Mouse (Mus musculus) forebrain, embryonic 14.5 days (tissue): ENCODE measurements at regions not wholly inside any gene's neighbourhood (a gene's known extent, or its start where the extent isn't known, plus 50 kb on each side); places are given as distances from the start of the nearest gene placed in this dataset.

Experiments
- ATAC-seq: fragments of 200-750 bp; cut with Nextera tagmentation; 2 replicates; pipeline ENCODE4 v1.8.0; 2017; ENCODE audit warnings: mild to moderate bottlenecking, moderate library complexity
- DNase-seq: peaks from one replicate; pipeline ENCODE4 v3.0.0-alpha.2; 2015; ENCODE audit warnings: low spot score
- H3K27ac ChIP-seq: fragments of 300-500 bp; sonication (generic); 2 replicates; pipeline ENCODE4 v1.5.1; 2014; ENCODE audit warnings: low read depth, mild to moderate bottlenecking, control low read depth, low read length, moderate library complexity
- H3K27me3 ChIP-seq: fragments of 300-500 bp; sonication (generic); replicated peaks from 2 replicates; pipeline ENCODE4 v1.6.1; 2014; ENCODE audit warnings: low read length, control low read depth, mixed read lengths; ENCODE audit not compliant: control insufficient read depth, insufficient read depth
- H3K36me3 ChIP-seq: fragments of 300-500 bp; sonication (generic); 2 replicates; pipeline ENCODE4 v1.6.1; 2014; ENCODE audit warnings: low read length, control low read depth; ENCODE audit not compliant: control insufficient read depth, insufficient read depth
- H3K4me1 ChIP-seq: fragments of 300-500 bp; sonication (generic); 2 replicates; pipeline ENCODE4 v1.6.1; 2014; ENCODE audit warnings: antibody characterized with exemption, low read length, control low read depth; ENCODE audit not compliant: control insufficient read depth, insufficient read depth
- H3K4me2 ChIP-seq: fragments of 300-500 bp; sonication (generic); 2 replicates; pipeline ENCODE4 v1.6.1; 2014; ENCODE audit warnings: mild to moderate bottlenecking, control low read depth, low read length
- H3K4me3 ChIP-seq: fragments of 300-500 bp; sonication (generic); 2 replicates; pipeline ENCODE4 v1.5.1; 2014; ENCODE audit warnings: low read depth, low read length, control low read depth
- H3K9ac ChIP-seq: fragments of 300-500 bp; sonication (generic); 2 replicates; pipeline ENCODE4 v1.6.1; 2014; ENCODE audit warnings: mild to moderate bottlenecking, low read length, control low read depth, moderate library complexity
- H3K9me3 ChIP-seq: fragments of 300-500 bp; sonication (generic); replicated peaks from 2 replicates; pipeline ENCODE4 v1.6.1; 2016; ENCODE audit warnings: low read length, control low read depth, mixed read lengths; ENCODE audit not compliant: control insufficient read depth
- WGBS: fragments of 180-500 bp; shearing (Covaris S2); extraction: QIAGEN DNeasy Blood & Tissue Kit; methylation state at CpG from one replicate; pipeline ENCODE4 v1.1.7; 2014; 5-methylcytosine and 5-hydroxymethylcytosine counted together

- Histone ChIP-seq H3K27me3 (no peaks in the 10 kb centered on the region), H3K4me2 (no peak overlapping the region), H3K9me3 (no peaks in the 10 kb centered on the region), H3K4me3 (no peak overlapping the region), H3K9ac (no peak overlapping the region), H3K27ac (no peak overlapping the region), H3K4me1 (no peaks in the 10 kb centered on the region), H3K36me3 (no peaks in the 10 kb centered on the region)
- ATAC-seq (no peak), DNase-seq (no peak)
- 95% methylated on average over 2 of the region's 2 CpGs for WGBS
These were observed 73.0 kb upstream of the Gm47985 start for GRCm38 (mm10) chr1:151109333-151109732.

GRCm38 (mm10) chr1:151110412-151110811 is 71.9 kb upstream of the Gm47985 start:
- whole genome bisulfite sequencing: 76% methylated on average over 4 of the region's 4 CpGs
- Histone ChIP-seq H3K4me1 (no peaks in the 10 kb centered on the region), H3K4me2 (no peak overlapping the region), H3K9me3 (no peaks in the 10 kb centered on the region), H3K36me3 (no peaks in the 10 kb centered on the region), H3K27me3 (no peaks in the 10 kb centered on the region), H3K4me3 (no peak overlapping the region), H3K9ac (no peak overlapping the region), H3K27ac (no peak overlapping the region)
- DNase-seq (no peak), ATAC-seq (no peak)

GRCm38 (mm10) chr1:151111683-151112082 is 70.7 kb upstream of the Gm47985 start:
- no peak overlapping the region for H3K27ac ChIP-seq
- H3K4me1 ChIP-seq: no peaks in the 10 kb centered on the region
- ATAC-seq (no peak), DNase-seq (no peak)
- no peaks in the 10 kb centered on the region for H3K36me3 ChIP-seq
- no peak overlapping the region for H3K4me2 ChIP-seq
- H3K9ac ChIP-seq: no peak overlapping the region
- 79% methylated on average over 6 of the region's 6 CpGs for WGBS
- no peak overlapping the region for H3K4me3 ChIP-seq
- no peaks in the 10 kb centered on the region for H3K27me3 ChIP-seq
- H3K9me3 ChIP-seq: no peaks in the 10 kb centered on the region

GRCm38 (mm10) chr1:151112390-151112789 is 69.9 kb upstream of the Gm47985 start:
- ATAC-seq (no peak), DNase-seq (no peak)
- WGBS: 45% methylated on average over 2 of the region's 2 CpGs
- H3K4me3 ChIP-seq: no peak overlapping the region
- H3K36me3 ChIP-seq: no peaks in the 10 kb centered on the region
- no peak overlapping the region for H3K4me2 ChIP-seq
- H3K9me3 ChIP-seq: no peaks in the 10 kb centered on the region
- H3K4me1 ChIP-seq: no peaks in the 10 kb centered on the region
- no peaks in the 10 kb centered on the region for H3K27me3 ChIP-seq
- no peak overlapping the region for H3K27ac ChIP-seq
- H3K9ac ChIP-seq: no peak overlapping the region

GRCm38 (mm10) chr1:151113199-151113598 is 69.1 kb upstream of the Gm47985 start:
- no peaks in the 10 kb centered on the region for H3K4me1 ChIP-seq
- ATAC-seq (no peak), DNase-seq (no peak)
- no peaks in the 10 kb centered on the region for H3K9me3 ChIP-seq
- H3K9ac ChIP-seq: no peak overlapping the region
- H3K4me3 ChIP-seq: no peak overlapping the region
- H3K36me3 ChIP-seq: no peaks in the 10 kb centered on the region
- no peak overlapping the region for H3K27ac ChIP-seq
- no peaks in the 10 kb centered on the region for H3K27me3 ChIP-seq
- no peak overlapping the region for H3K4me2 ChIP-seq
- WGBS: 77% methylated on average over 2 of the region's 2 CpGs

- WGBS: 66% methylated on average over 4 of the region's 4 CpGs
- Histone ChIP-seq H3K4me1 (no peaks in the 10 kb centered on the region), H3K9ac (no peak overlapping the region), H3K9me3 (no peaks in the 10 kb centered on the region), H3K4me2 (no peak overlapping the region), H3K27ac (no peak overlapping the region), H3K27me3 (no peaks in the 10 kb centered on the region), H3K36me3 (no peaks in the 10 kb centered on the region), H3K4me3 (no peak overlapping the region)
- DNase-seq (no peak), ATAC-seq (no peak)
These were observed 63.8 kb upstream of the Gm47985 start for GRCm38 (mm10) chr1:151118530-151118929.

GRCm38 (mm10) chr1:151118982-151119381 is 63.4 kb upstream of the Gm47985 start:
- Histone ChIP-seq H3K9ac (no peak overlapping the region), H3K4me2 (no peak overlapping the region), H3K27ac (no peak overlapping the region), H3K4me3 (no peak overlapping the region), H3K27me3 (no peaks in the 10 kb centered on the region), H3K36me3 (no peaks in the 10 kb centered on the region), H3K4me1 (no peaks in the 10 kb centered on the region), H3K9me3 (no peaks in the 10 kb centered on the region)
- 85% methylated on average over 4 of the region's 4 CpGs for WGBS
- DNase-seq: no peak
- no peak for ATAC-seq

- H3K4me1 ChIP-seq: no peaks in the 10 kb centered on the region
- no peaks in the 10 kb centered on the region for H3K27me3 ChIP-seq
- no peak overlapping the region for H3K4me3 ChIP-seq
- DNase-seq: no peak
- ATAC-seq: no peak
- H3K36me3 ChIP-seq: no peaks in the 10 kb centered on the region
- no peak overlapping the region for H3K27ac ChIP-seq
- whole genome bisulfite sequencing: 84% methylated on average over 7 of the region's 7 CpGs
- no peaks in the 10 kb centered on the region for H3K9me3 ChIP-seq
- no peak overlapping the region for H3K9ac ChIP-seq
- no peak overlapping the region for H3K4me2 ChIP-seq
These were observed 62.8 kb upstream of the Gm47985 start for GRCm38 (mm10) chr1:151119566-151119965.

- Histone ChIP-seq H3K27me3 (no peaks in the 10 kb centered on the region), H3K4me1 (no peaks in the 10 kb centered on the region), H3K9me3 (no peaks in the 10 kb centered on the region), H3K36me3 (no peaks in the 10 kb centered on the region), H3K27ac (no peak overlapping the region), H3K9ac (no peak overlapping the region), H3K4me2 (no peak overlapping the region), H3K4me3 (no peak overlapping the region)
- no peak for ATAC-seq
- 94% methylated on average over 2 of the region's 2 CpGs for WGBS
- no peak for DNase-seq
These were observed 60.7 kb upstream of the Gm47985 start for GRCm38 (mm10) chr1:151121686-151122085.

- 95% methylated on average over 7 of the region's 7 CpGs for WGBS
- no peak for DNase-seq
These were observed 58.4 kb upstream of the Gm47985 start for GRCm38 (mm10) chr1:151123964-151124363.

More at GRCm38 (mm10) chr1:151123964-151124363, 58.4 kb upstream of the Gm47985 start:
- H3K4me3 ChIP-seq: no peak overlapping the region
- H3K9me3 ChIP-seq: no peaks in the 10 kb centered on the region
- no peaks in the 10 kb centered on the region for H3K4me1 ChIP-seq
- H3K36me3 ChIP-seq: no peaks in the 10 kb centered on the region
- H3K27me3 ChIP-seq: no peaks in the 10 kb centered on the region
- H3K9ac ChIP-seq: no peak overlapping the region
- no peak overlapping the region for H3K27ac ChIP-seq
- ATAC-seq: no peak
- no peak overlapping the region for H3K4me2 ChIP-seq
